Mouse (Mus musculus) cortical plate, adult 2 months (tissue): ENCODE results near the gene Gm10118.

ENCODE experiments used
- CTCF ChIP-seq: fragments of 200-500 bp; IDR thresholded peaks from 2 replicates; pipeline ENCODE4 v1.5.1; 2011; ENCODE audit warnings: mild to moderate bottlenecking, control low read depth, low read length; ENCODE audit not compliant: insufficient read depth; ENCODE audit errors: extremely low read depth
- POLR2A ChIP-seq: fragments of 200-500 bp; IDR thresholded peaks from 2 replicates; pipeline ENCODE4 v1.6.1; 2011; ENCODE audit warnings: mild to moderate bottlenecking, low read length, control low read depth; ENCODE audit not compliant: insufficient read depth; ENCODE audit errors: extremely low read depth

- no peak for TF ChIP-seq POLR2A
- TF ChIP-seq CTCF: no peak
Measured at GRCm38 (mm10) chr10:63947266-63947665, 20.0 kb upstream of the Gm10118 start.
